ENCODE assay signal across 8 mouse cellular contexts in genomic region chr16:30186701-30187270, GRCm38 (mm10).
A peak's percentile ranks its signal among the peaks of the same experiment; 100 is the strongest.
DNase-seq lines count a peak whose midpoint lies in the region; ATAC-seq and TF ChIP-seq lines count a peak whose summit lies in the region.

No protein-coding gene starts in this region.

- peaks cover 22% of the 10 kb centered on the region for H3K4me1 ChIP-seq in kidney, adult 2 months (ENCODE audit: control insufficient read depth, insufficient read depth, low read length)

- peak overlapping the region; percentile 85 for H3K27ac ChIP-seq in kidney, adult 2 months (ENCODE audit: insufficient read depth, low read depth, low read length)

- no peaks in the 10 kb centered on the region for H3K36me3 ChIP-seq in C2C12 (ENCODE audit: control insufficient read depth, insufficient read depth)
- no peaks in the 10 kb centered on the region for H3K36me3 ChIP-seq in kidney, adult 2 months (ENCODE audit: control insufficient read depth, insufficient read depth, low read length)

- TF ChIP-seq POLR2A in kidney, adult 2 months (IDR thresholded peaks at IDR 0.05; ENCODE audit: low read depth, low read length): no peak

- intact Hi-C loops in gastrocnemius, postnatal 14 days (cut with DNase I; ENCODE audit: low total_unique reads): loop anchor here (5.0 kb wide), 1 partner anchor 114 kb away; no protein-coding TSS in a partner anchor

- H3K27me3 ChIP-seq in C2C12 (ENCODE audit: control insufficient read depth, insufficient read depth, insufficient read length): no peaks in the 10 kb centered on the region
- no peaks in the 10 kb centered on the region for H3K27me3 ChIP-seq in kidney, adult 2 months (replicated peaks; ENCODE audit: control insufficient read depth, insufficient read depth, low read length)

- H3K79me3 ChIP-seq in C2C12 (ENCODE audit: low read depth): no peaks in the 10 kb centered on the region

- ATAC-seq in monocyte, adult 5-6 weeks (replicated peaks; ENCODE audit: insufficient number of reproducible peaks, low FRiP score, low TSS enrichment, poor library complexity, severe bottlenecking): 0 out of 2 replicates have a peak, but pooled peaks have one; percentile 4

- peak overlapping the region; percentile 21 for H3K4me3 ChIP-seq in C2C12 (ENCODE audit: insufficient read depth, poor library complexity, severe bottlenecking)
- H3K4me3 ChIP-seq in kidney, adult 2 months (ENCODE audit: insufficient read depth, low read depth, low read length): no peak overlapping the region

- no peak overlapping the region for H3ac ChIP-seq in C2C12 (ENCODE audit: control insufficient read depth, insufficient read length, low read depth)

- WGBS in kidney, adult 2 months: 61% methylated on average over 10 of the region's 10 CpGs

- DNase-seq in 3134 (ENCODE audit: extremely low read depth, insufficient read length, low spot score): peak; percentile 82
- DNase-seq in gastrocnemius, postnatal 14 days: peak; percentile 61
- peak; percentile 52 for DNase-seq in kidney, adult 2 months
- DNase-seq in cerebellum, postnatal 36 days: no peak
- no peak for DNase-seq in right cerebral cortex, postnatal 14 days
- DNase-seq in urinary bladder, postnatal 10 days (ENCODE audit: low spot score): no peak

- H3K79me2 ChIP-seq in C2C12 (ENCODE audit: control insufficient read depth, insufficient read depth): no peaks in the 10 kb centered on the region

- no peak for TF ChIP-seq CTCF in C2C12 (IDR thresholded peaks at IDR 0.05; ENCODE audit: control insufficient read depth, insufficient read depth, insufficient read length)
- TF ChIP-seq CTCF in kidney, adult 2 months (conservative IDR thresholded peaks at IDR 0.05; ENCODE audit: insufficient read depth, insufficient read length, low read depth, low read length): no peak

TF ChIP-seq in C2C12, 6 proteins besides CTCF, POLR2A, EP300 and RAD21:
- TF ChIP-seq MYOG (IDR thresholded peaks at IDR 0.05; ENCODE audit: control insufficient read depth, extremely low read depth, insufficient read length) (no peak), MYOD1 (IDR thresholded peaks at IDR 0.05; ENCODE audit: control insufficient read depth, insufficient read length, low read depth) (peak; percentile 80)

Comparison
In these comparisons a context has a peak if more than half of its experiments do, and no peak if none do; other contexts are left out.
1. DNase-seq: peak in 3134 (single experiment), gastrocnemius, postnatal 14 days (single experiment) and kidney, adult 2 months (single experiment); none in cerebellum, postnatal 36 days (0 of 2), right cerebral cortex, postnatal 14 days (single experiment) and urinary bladder, postnatal 10 days (single experiment).